Mouse (Mus musculus) lung, adult 2 months (tissue): ENCODE measurements around the gene Aff4. TPM values are rescaled to one million over a fixed set of nuclear protein-coding genes. Genes with fewer than 3 reads are reported as not detected.
A peak's percentile ranks its signal among the peaks of the same experiment; 100 is the strongest.

Source experiments
- DNase-seq: peaks from one replicate; pipeline ENCODE4 v3.0.0; 2022
- H3K4me1 ChIP-seq: fragments of 200-500 bp; 2 replicates; pipeline ENCODE4 v1.6.1; 2011; ENCODE audit warnings: low read length; ENCODE audit not compliant: control insufficient read depth, insufficient read depth
- H3K4me3 ChIP-seq: fragments of 200-500 bp; replicated peaks from 2 replicates; pipeline ENCODE3; 2011; ENCODE audit warnings: low read depth, mild to moderate bottlenecking, control low read depth, low read length; ENCODE audit errors: extremely low read depth
- CTCF ChIP-seq: fragments of 200-500 bp; IDR thresholded peaks from 2 replicates; pipeline ENCODE4 v1.5.1; 2011; ENCODE audit warnings: mild to moderate bottlenecking, low read length, control low read depth; ENCODE audit not compliant: insufficient read depth
- POLR2A ChIP-seq: fragments of 200-500 bp; IDR thresholded peaks from 2 replicates; pipeline ENCODE4 v1.6.1; 2011; ENCODE audit warnings: low read depth, mild to moderate bottlenecking, control low read depth, low read length, borderline replicate concordance; ENCODE audit errors: extremely low read depth
- WGBS: fragments of 180-500 bp; shearing (Covaris S2); methylation state at CpG from one replicate; pipeline ENCODE4 v1.1.7; 2018; 5-methylcytosine and 5-hydroxymethylcytosine counted together
- polyA plus RNA-seq: library from polyadenylated mRNA; depleted of rRNA; stranded (reverse); fragments of >200 nt; gene quantifications from 2 replicates; pipeline ENCODE4 v1.2.3, GENCODE M21; 2012

Aff4 gene
- polyA plus RNA-seq, 1 experiment, result 20.4 TPM

- no peaks in the 10 kb centered on the region for H3K4me1 ChIP-seq
- no peak for DNase-seq
- H3K4me3 ChIP-seq, result no peak overlapping the region
- TF ChIP-seq CTCF (no peak), POLR2A (no peak)
- WGBS, result 72% methylated on average over 6 of the region's 6 CpGs
Observed at GRCm38 (mm10) chr11:53436338-53436737, 85.7 kb downstream of the Aff4 start.

DNA sequence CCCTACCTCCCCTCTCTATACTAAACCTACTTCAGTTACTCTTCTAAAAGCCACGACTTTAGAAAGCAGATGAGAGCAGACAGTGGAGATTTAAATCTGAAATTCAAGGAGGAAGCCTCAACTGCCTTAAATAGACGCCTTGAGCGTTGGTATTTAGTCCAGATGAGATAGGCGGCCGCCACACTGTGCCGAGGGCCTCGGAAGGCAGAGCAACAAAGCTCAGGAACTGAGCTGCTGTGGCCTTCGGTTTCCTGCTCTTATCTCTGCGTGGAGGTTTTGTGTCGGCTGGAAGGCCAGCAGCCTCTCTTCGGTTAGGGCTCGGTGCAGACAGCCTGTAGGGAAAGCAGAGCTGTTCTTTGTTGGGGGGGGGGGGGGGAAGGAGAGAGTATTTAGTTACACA, 91.3 kb downstream of the Aff4 start:
- 12% methylated on average over 12 of the region's 12 CpGs for WGBS
- H3K4me1 ChIP-seq, result no peaks in the 10 kb centered on the region
- TF ChIP-seq CTCF (no peak), POLR2A (no peak)
- DNase-seq, result no peak
- no peak overlapping the region for H3K4me3 ChIP-seq

GRCm38 (mm10) chr11:53443861-53444260, 93.2 kb downstream of the Aff4 start:
- no peak overlapping the region for H3K4me3 ChIP-seq
- TF ChIP-seq POLR2A (no peak), CTCF (peak; percentile 33)
- 24% methylated on average over 6 of the region's 6 CpGs for WGBS
- H3K4me1 ChIP-seq, result no peaks in the 10 kb centered on the region
- no peak for DNase-seq

DNA sequence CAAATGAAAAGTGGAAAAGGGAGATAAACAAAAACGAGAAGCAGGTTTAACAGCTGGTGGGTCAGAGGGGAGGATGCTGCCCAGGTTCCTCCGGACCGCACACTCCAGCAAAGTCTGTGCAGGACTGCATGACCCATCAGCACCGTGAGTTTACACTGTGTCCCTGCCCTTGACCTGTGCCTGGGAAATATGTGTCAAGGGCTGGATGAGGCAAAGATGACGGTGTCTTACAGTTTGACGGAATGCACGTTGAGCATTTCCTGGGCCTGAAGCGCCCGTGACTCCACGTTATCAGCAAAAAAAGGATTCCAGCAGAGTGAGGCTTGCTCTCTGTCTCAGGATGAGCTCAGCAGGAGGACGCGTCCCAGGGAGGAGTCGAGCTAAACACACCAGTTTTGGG, 94.9 kb downstream of the Aff4 start:
- WGBS, result 71% methylated on average over 13 of the region's 13 CpGs
- DNase-seq, result no peak
- Histone ChIP-seq H3K4me1 (no peaks in the 10 kb centered on the region), H3K4me3 (no peak overlapping the region)
- TF ChIP-seq CTCF (no peak), POLR2A (no peak)

- no peak for DNase-seq
- TF ChIP-seq POLR2A, result no peak
- TF ChIP-seq CTCF, result no peak
- WGBS, result 69% methylated on average over 13 of the region's 13 CpGs
- H3K4me1 ChIP-seq, result no peaks in the 10 kb centered on the region
- no peak overlapping the region for H3K4me3 ChIP-seq
Observed at GRCm38 (mm10) chr11:53446183-53446582, 95.5 kb downstream of the Aff4 start.

- 82% methylated on average over 8 of the region's 8 CpGs for WGBS
- TF ChIP-seq CTCF (no peak), POLR2A (no peak)
- no peak for DNase-seq
- no peak overlapping the region for H3K4me3 ChIP-seq
- no peaks in the 10 kb centered on the region for H3K4me1 ChIP-seq
Observed at GRCm38 (mm10) chr11:53447996-53448395, 97.4 kb downstream of the Aff4 start.

DNA sequence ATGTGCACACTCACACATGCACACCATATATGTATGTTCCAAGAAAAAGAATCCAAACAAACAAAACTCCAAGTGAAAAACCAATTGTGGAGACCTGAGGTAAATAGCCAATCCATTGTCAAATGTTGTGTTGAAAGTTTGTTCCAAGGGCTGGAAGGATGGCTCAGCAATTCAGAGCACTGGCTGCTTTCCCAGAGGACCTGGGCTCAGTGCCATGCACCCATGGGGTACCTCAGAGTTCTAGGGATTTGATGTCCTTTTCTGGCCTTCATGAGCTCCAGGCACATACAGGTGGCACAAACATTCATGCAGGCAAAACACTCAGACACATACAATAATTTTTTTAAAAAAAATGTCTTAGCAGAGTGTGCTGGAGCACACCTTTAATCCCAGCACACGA, 97.9 kb downstream of the Aff4 start:
- TF ChIP-seq POLR2A (no peak), CTCF (no peak)
- DNase-seq, result no peak
- 82% methylated on average over 1 of the region's 1 CpGs for WGBS

GRCm38 (mm10) chr11:53450070-53450705, 99.6 kb downstream of the Aff4 start:
- TF ChIP-seq CTCF, result no peak
- no peak for TF ChIP-seq POLR2A
- no peaks in the 10 kb centered on the region for H3K4me1 ChIP-seq
- DNase-seq, result no peak
- no peak overlapping the region for H3K4me3 ChIP-seq
- 15% methylated on average over 15 of the region's 15 CpGs for WGBS

More for the DNA sequence above, 97.9 kb downstream of the Aff4 start:
- Histone ChIP-seq H3K4me3 (no peak overlapping the region), H3K4me1 (no peaks in the 10 kb centered on the region)

GRCm38 (mm10) chr11:53451361-53451760, 100.7 kb downstream of the Aff4 start:
- no peak for DNase-seq
- H3K4me3 ChIP-seq, result no peak overlapping the region
- H3K4me1 ChIP-seq, result no peaks in the 10 kb centered on the region; the same call in 1 of the 2 replicates
- whole genome bisulfite sequencing, result 48% methylated on average over 2 of the region's 2 CpGs
- TF ChIP-seq POLR2A (no peak), CTCF (no peak)

DNA sequence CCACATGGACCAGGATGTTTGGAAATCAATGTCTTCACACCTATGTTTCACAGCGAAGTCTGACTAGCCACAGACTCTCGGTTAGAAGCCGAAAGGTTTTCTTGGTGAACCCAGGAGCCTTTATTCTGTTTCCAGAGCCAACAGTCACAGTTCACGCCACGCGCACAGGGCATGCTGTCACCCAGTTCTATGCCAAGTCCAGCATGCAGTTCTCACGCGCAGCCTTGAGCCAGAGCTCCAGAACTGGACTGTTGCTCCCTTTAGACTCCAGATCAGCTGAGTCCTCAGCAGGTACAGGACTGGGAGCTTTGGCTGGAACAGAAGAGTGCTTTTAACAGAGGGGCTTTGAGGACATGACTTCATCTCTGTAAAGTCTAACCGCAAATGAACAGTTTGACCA, 101.8 kb downstream of the Aff4 start:
- 95% methylated on average over 9 of the region's 9 CpGs for WGBS
- no peak for TF ChIP-seq CTCF
- TF ChIP-seq POLR2A, result no peak
- no peak for DNase-seq
- no peak overlapping the region for H3K4me3 ChIP-seq
- peaks cover under 1% of the 10 kb centered on the region; the same call in 1 of the 2 replicates for H3K4me1 ChIP-seq
